Mouse (Mus musculus) heart, embryonic 11.5 days (tissue): ENCODE measurements around the gene Scpep1. TPM values are rescaled to one million over a fixed set of nuclear protein-coding genes. Genes with fewer than 3 reads are reported as not detected.
"Not testable (repeated sequence)": the region's sequence is repeated elsewhere in the genome, so short reads cannot be mapped to it uniquely, and the experiment has no call there.

Source experiments
- ATAC-seq: fragments of 200-750 bp; cut with Nextera tagmentation; replicated peaks from 2 replicates; pipeline ENCODE4 v1.8.0; 2017; ENCODE audit warnings: moderate library complexity; ENCODE audit not compliant: insufficient number of reproducible peaks, low FRiP score, low TSS enrichment
- H3K27ac ChIP-seq: fragments of 300-500 bp; sonication (generic); 2 replicates; pipeline ENCODE4 v1.5.1; 2014; ENCODE audit warnings: mild to moderate bottlenecking, low read depth, low read length
- H3K27me3 ChIP-seq: fragments of 300-500 bp; sonication (generic); 2 replicates; pipeline ENCODE4 v1.6.1; 2014; ENCODE audit warnings: mild to moderate bottlenecking, low read length, mixed read lengths; ENCODE audit not compliant: control insufficient read depth, insufficient read depth
- H3K36me3 ChIP-seq: fragments of 300-500 bp; sonication (generic); 2 replicates; pipeline ENCODE4 v1.6.1; 2014; ENCODE audit warnings: mild to moderate bottlenecking, low read length, moderate library complexity, mixed read lengths; ENCODE audit not compliant: control insufficient read depth, insufficient read depth
- H3K4me1 ChIP-seq: fragments of 300-500 bp; sonication (generic); 2 replicates; pipeline ENCODE4 v1.6.1; 2014; ENCODE audit warnings: low read length; ENCODE audit not compliant: control insufficient read depth, insufficient read depth
- H3K4me2 ChIP-seq: fragments of 300-500 bp; sonication (generic); 2 replicates; pipeline ENCODE4 v1.6.1; 2014; ENCODE audit warnings: mild to moderate bottlenecking, moderate library complexity
- H3K4me3 ChIP-seq: fragments of 300-500 bp; sonication (generic); 2 replicates; pipeline ENCODE4 v1.5.1; 2014; ENCODE audit warnings: low read depth, low read length
- H3K9ac ChIP-seq: fragments of 300-500 bp; sonication (generic); 2 replicates; pipeline ENCODE4 v1.6.1; 2014; ENCODE audit warnings: mild to moderate bottlenecking, low read depth, low read length, moderate library complexity
- H3K9me3 ChIP-seq: fragments of 300-500 bp; sonication (generic); replicated peaks from 2 replicates; pipeline ENCODE4 v1.6.1; 2016; ENCODE audit warnings: low read length; ENCODE audit not compliant: control insufficient read depth
- WGBS: fragments of 180-500 bp; shearing (Covaris S2); extraction: QIAGEN DNeasy Blood & Tissue Kit; methylation state at CpG from one replicate; pipeline ENCODE4 v1.1.7; 2014; ENCODE audit not compliant: insufficient replicate concordance; 5-methylcytosine and 5-hydroxymethylcytosine counted together
- polyA plus RNA-seq: library from polyadenylated mRNA; unstranded; fragments of >200 nt; fragmentation: Nextera tagmentation; extraction: Ambion mirVana; gene quantifications from 2 replicates; pipeline ENCODE4 v1.2.1, GENCODE M21; 2014

The Scpep1 gene
- polyA plus RNA-seq, 1 experiment from 2014 or later: 51.2 TPM

- not testable (repeated sequence) for H3K9ac ChIP-seq, ATAC-seq, H3K36me3 ChIP-seq, H3K4me1 ChIP-seq, H3K4me3 ChIP-seq, H3K27ac ChIP-seq, H3K27me3 ChIP-seq, H3K9me3 ChIP-seq, H3K4me2 ChIP-seq
- 90% methylated on average over 17 of the region's 24 CpGs for WGBS
These were observed 63.2 kb downstream of the Scpep1 start for GRCm38 (mm10) chr11:88891921-88892561.

GRCm38 (mm10) chr11:88891446-88891845, 63.8 kb downstream of the Scpep1 start:
- H3K27me3 ChIP-seq, H3K9ac ChIP-seq, H3K4me1 ChIP-seq: not testable (repeated sequence)

GRCm38 (mm10) chr11:88890904-88891303, 64.4 kb downstream of the Scpep1 start:
- not testable (repeated sequence) for H3K27me3 ChIP-seq, H3K9ac ChIP-seq, H3K27ac ChIP-seq, H3K4me2 ChIP-seq, H3K36me3 ChIP-seq, H3K4me3 ChIP-seq, ATAC-seq, H3K9me3 ChIP-seq, H3K4me1 ChIP-seq
- WGBS: 81% methylated on average over 7 of the region's 11 CpGs

More at GRCm38 (mm10) chr11:88891446-88891845, 63.8 kb downstream of the Scpep1 start:
- H3K4me2 ChIP-seq, H3K4me3 ChIP-seq, H3K27ac ChIP-seq, H3K36me3 ChIP-seq, ATAC-seq, H3K9me3 ChIP-seq: not testable (repeated sequence)
- 99% methylated on average over 6 of the region's 12 CpGs for WGBS

GRCm38 (mm10) chr11:88888996-88889395, 66.3 kb downstream of the Scpep1 start:
- no peak for ATAC-seq
- Histone ChIP-seq H3K36me3 (no peaks in the 10 kb centered on the region), H3K27me3 (no peaks in the 10 kb centered on the region), H3K4me3 (no peak overlapping the region), H3K27ac (no peak overlapping the region), H3K4me1 (no peaks in the 10 kb centered on the region), H3K9ac (no peak overlapping the region), H3K4me2 (no peak overlapping the region), H3K9me3 (no peaks in the 10 kb centered on the region)
- WGBS: 73% methylated on average over 2 of the region's 2 CpGs

- ATAC-seq: no peak
- WGBS: 63% methylated on average over 8 of the region's 8 CpGs
These were observed 70.7 kb downstream of the Scpep1 start for GRCm38 (mm10) chr11:88884376-88885065.

GRCm38 (mm10) chr11:88878011-88878410, 77.3 kb downstream of the Scpep1 start:
- H3K4me1 ChIP-seq: no peaks in the 10 kb centered on the region
- WGBS: 83% methylated on average over 12 of the region's 12 CpGs
- H3K27ac ChIP-seq: no peak overlapping the region
- no peak overlapping the region for H3K4me2 ChIP-seq
- H3K27me3 ChIP-seq: peaks cover 4% of the 10 kb centered on the region
- no peaks in the 10 kb centered on the region for H3K9me3 ChIP-seq
- H3K9ac ChIP-seq: no peak overlapping the region
- H3K4me3 ChIP-seq: no peak overlapping the region
- no peak for ATAC-seq
- H3K36me3 ChIP-seq: no peaks in the 10 kb centered on the region

More at GRCm38 (mm10) chr11:88884376-88885065, 70.7 kb downstream of the Scpep1 start:
- Histone ChIP-seq H3K4me3 (no peak overlapping the region), H3K4me1 (no peaks in the 10 kb centered on the region), H3K9me3 (no peaks in the 10 kb centered on the region), H3K36me3 (no peaks in the 10 kb centered on the region), H3K9ac (no peak overlapping the region), H3K27ac (no peak overlapping the region), H3K27me3 (no peaks in the 10 kb centered on the region), H3K4me2 (no peak overlapping the region)

Other genes starting within 250 kb of the Scpep1 start
- gene Msi2, start 237.0 kb downstream of the Scpep1 start, polyA plus RNA-seq: 15.3 and 18.4 TPM in 2 replicates
- gene Akap1, start 90.9 kb downstream of the Scpep1 start, polyA plus RNA-seq: 24.4 and 24.7 TPM in 2 replicates
- gene Elobl, start 11.5 kb upstream of the Scpep1 start, polyA plus RNA-seq: not detected in 2 replicates
- gene Coil, start 14.8 kb upstream of the Scpep1 start, polyA plus RNA-seq: 8.5 and 9.0 TPM in 2 replicates
- gene Trim25, start 43.9 kb upstream of the Scpep1 start, polyA plus RNA-seq: 9.4 and 14.9 TPM in 2 replicates
- 4.2 and 4.5 TPM in 2 replicates for gene Dgke, start 111.4 kb upstream of the Scpep1 start, polyA plus RNA-seq
- not detected in 2 replicates for gene Gm525, start 118.4 kb upstream of the Scpep1 start, polyA plus RNA-seq